Mouse (Mus musculus): ENCODE data around the gene Gapdh. TPM values are rescaled to one million over a fixed set of nuclear protein-coding genes. Genes with fewer than 3 reads are reported as not detected.

Gapdh gene
- polyA plus RNA-seq, 1 experiment from 2014 or later: 1,787 TPM

DNA sequence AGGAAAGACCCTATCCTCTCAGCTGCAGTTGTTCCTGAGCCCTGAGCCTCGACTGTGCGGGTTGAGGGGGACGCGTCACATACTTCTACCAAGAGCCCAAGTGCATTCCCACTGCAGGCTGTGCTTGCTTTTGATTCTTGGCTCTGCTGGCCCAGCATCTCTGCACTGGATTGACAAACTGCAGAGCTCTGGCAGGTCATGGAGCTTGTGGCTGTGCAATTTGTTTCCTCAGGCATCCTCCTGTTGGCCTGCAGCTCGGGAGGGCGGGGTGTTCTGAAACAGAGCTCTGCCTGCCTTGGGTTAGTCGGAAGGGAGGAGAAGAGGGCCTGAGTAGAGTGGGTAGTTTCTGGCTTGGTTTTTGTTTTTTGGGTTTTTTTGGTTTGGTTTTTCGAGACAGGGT lies 23.8 kb downstream of the Gapdh start:
- Histone ChIP-seq H3K27me3 (ENCODE audit: control insufficient read depth, insufficient read depth, low read length) (no peaks in the 10 kb centered on the region), H3K4me2 (ENCODE audit: low read depth, low read length) (no peak overlapping the region), H3K27ac (ENCODE audit: low read length) (no peak overlapping the region), H3K9me3 (replicated peaks; ENCODE audit: control insufficient read depth, low read length) (no peaks in the 10 kb centered on the region), H3K4me3 (replicated peaks; ENCODE audit: low read length) (no peak overlapping the region), H3K36me3 (ENCODE audit: control insufficient read depth, insufficient read depth, low read length) (peaks cover 35% of the 10 kb centered on the region), H3K9ac (ENCODE audit: low read length) (no peak overlapping the region), H3K4me1 (ENCODE audit: control insufficient read depth, insufficient read depth, low read length) (peaks cover 14% of the 10 kb centered on the region)
- ATAC-seq (ENCODE audit: insufficient read depth, low FRiP score): no peak
- 90% methylated on average over 8 of the region's 8 CpGs for WGBS

GRCm38 (mm10) chr6:125139747-125140146 lies 26.5 kb downstream of the Gapdh start:
- Histone ChIP-seq H3K36me3 (ENCODE audit: control insufficient read depth, insufficient read depth, low read length) (peaks cover 48% of the 10 kb centered on the region), H3K27ac (ENCODE audit: low read length) (no peak overlapping the region), H3K4me2 (ENCODE audit: low read depth, low read length) (no peak overlapping the region), H3K9me3 (replicated peaks; ENCODE audit: control insufficient read depth, low read length) (no peaks in the 10 kb centered on the region), H3K27me3 (ENCODE audit: control insufficient read depth, insufficient read depth, low read length) (no peaks in the 10 kb centered on the region), H3K9ac (ENCODE audit: low read length) (no peak overlapping the region), H3K4me1 (ENCODE audit: control insufficient read depth, insufficient read depth, low read length) (no peaks in the 10 kb centered on the region), H3K4me3 (replicated peaks; ENCODE audit: low read length) (no peak overlapping the region)
- WGBS: 91% methylated on average over 7 of the region's 7 CpGs
- ATAC-seq (ENCODE audit: insufficient read depth, low FRiP score): no peak

- Histone ChIP-seq H3K9ac (ENCODE audit: low read length) (no peak overlapping the region), H3K9me3 (replicated peaks; ENCODE audit: control insufficient read depth, low read length) (no peaks in the 10 kb centered on the region), H3K4me1 (ENCODE audit: control insufficient read depth, insufficient read depth, low read length) (no peaks in the 10 kb centered on the region), H3K36me3 (ENCODE audit: control insufficient read depth, insufficient read depth, low read length) (peaks cover 46% of the 10 kb centered on the region), H3K4me2 (ENCODE audit: low read depth, low read length) (no peak overlapping the region), H3K27me3 (ENCODE audit: control insufficient read depth, insufficient read depth, low read length) (no peaks in the 10 kb centered on the region), H3K4me3 (replicated peaks; ENCODE audit: low read length) (no peak overlapping the region), H3K27ac (ENCODE audit: low read length) (no peak overlapping the region)
- WGBS: 86% methylated on average over 19 of the region's 19 CpGs
- no peak for ATAC-seq (ENCODE audit: insufficient read depth, low FRiP score)
Measured at GRCm38 (mm10) chr6:125137002-125137671, 29.1 kb downstream of the Gapdh start.

GRCm38 (mm10) chr6:125132470-125132869 lies 33.8 kb downstream of the Gapdh start:
- no peak for ATAC-seq (ENCODE audit: insufficient read depth, low FRiP score)
- Histone ChIP-seq H3K4me2 (ENCODE audit: low read depth, low read length) (peak overlapping the region; percentile 92), H3K9ac (ENCODE audit: low read length) (peak overlapping the region; percentile 90), H3K27me3 (ENCODE audit: control insufficient read depth, insufficient read depth, low read length) (no peaks in the 10 kb centered on the region), H3K36me3 (ENCODE audit: control insufficient read depth, insufficient read depth, low read length) (peaks cover 18% of the 10 kb centered on the region), H3K4me1 (ENCODE audit: control insufficient read depth, insufficient read depth, low read length) (peaks cover 4% of the 10 kb centered on the region; the same call in 1 of the 2 replicates), H3K9me3 (replicated peaks; ENCODE audit: control insufficient read depth, low read length) (no peaks in the 10 kb centered on the region), H3K27ac (ENCODE audit: low read length) (peak overlapping the region; percentile 34), H3K4me3 (replicated peaks; ENCODE audit: low read length) (peak overlapping the region; percentile 88)
- WGBS: 7% methylated on average over 11 of the region's 11 CpGs

- H3K4me2 ChIP-seq (ENCODE audit: low read depth, low read length): peak within 1 kb of the TSS; percentile 92
- peak within 1 kb of the TSS; percentile 88 for H3K4me3 ChIP-seq (replicated peaks; ENCODE audit: low read length)
- H3K27me3 ChIP-seq (ENCODE audit: control insufficient read depth, insufficient read depth, low read length): no peaks in the 10 kb centered on the region
- under 1% methylated on average over 66 of the region's 66 CpGs for WGBS
- ATAC-seq (ENCODE audit: insufficient read depth, low FRiP score): peak; percentile 97
- peak within 1 kb of the TSS; percentile 90 for H3K9ac ChIP-seq (ENCODE audit: low read length)
- H3K36me3 ChIP-seq (ENCODE audit: control insufficient read depth, insufficient read depth, low read length): peaks cover 16% of the 10 kb centered on the region
- peaks cover 4% of the 10 kb centered on the region; the same call in 1 of the 2 replicates for H3K4me1 ChIP-seq (ENCODE audit: control insufficient read depth, insufficient read depth, low read length)
- no peaks in the 10 kb centered on the region for H3K9me3 ChIP-seq (replicated peaks; ENCODE audit: control insufficient read depth, low read length)
- peak within 1 kb of the TSS; percentile 90 for H3K27ac ChIP-seq (ENCODE audit: low read length)
Measured at GRCm38 (mm10) chr6:125131302-125132156, 34.7 kb downstream of the Gapdh start, which contains the start of gene Nop2. Nop2 (plus strand) TSS chr6:125131909.

DNA sequence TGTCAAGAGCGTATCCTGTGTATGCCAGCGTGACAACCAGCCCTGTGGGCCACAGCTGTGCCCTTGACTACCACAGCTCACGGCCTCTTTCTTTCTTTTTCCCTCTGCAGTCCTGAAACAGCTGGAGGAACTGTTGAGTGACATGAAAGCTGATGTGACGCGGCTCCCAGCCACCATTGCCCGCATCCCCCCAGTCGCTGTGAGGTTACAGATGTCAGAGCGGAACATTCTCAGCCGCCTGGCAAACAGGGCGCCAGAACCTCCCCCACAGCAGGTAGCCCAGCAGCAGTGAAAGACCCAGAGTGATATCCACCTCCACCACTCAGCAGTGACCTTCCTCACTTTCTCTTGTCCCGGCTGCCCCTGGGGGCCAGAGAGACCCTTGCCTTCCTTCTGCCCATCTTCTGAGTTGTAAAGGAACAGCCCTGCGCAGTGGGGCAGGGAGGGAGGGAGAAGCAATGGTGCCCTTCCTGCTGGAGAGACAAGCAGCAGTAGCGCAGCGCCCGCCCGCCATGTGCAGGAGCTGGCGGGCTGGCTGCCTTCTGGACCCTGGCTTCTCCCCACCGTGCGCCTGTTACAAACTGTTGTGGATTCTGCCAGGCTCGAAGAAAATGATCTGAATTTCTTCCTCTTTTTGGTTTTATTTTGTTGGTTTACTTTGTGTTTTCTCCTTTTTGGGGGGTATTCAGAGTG lies 36.4 kb downstream of the Gapdh start:
- peaks cover 11% of the 10 kb centered on the region for H3K36me3 ChIP-seq (ENCODE audit: control insufficient read depth, insufficient read depth, low read length)
- H3K4me3 ChIP-seq (replicated peaks; ENCODE audit: low read length): no peak overlapping the region
- no peak overlapping the region for H3K27ac ChIP-seq (ENCODE audit: low read length)
- no peaks in the 10 kb centered on the region for H3K9me3 ChIP-seq (replicated peaks; ENCODE audit: control insufficient read depth, low read length)
- H3K27me3 ChIP-seq (ENCODE audit: control insufficient read depth, insufficient read depth, low read length): no peaks in the 10 kb centered on the region
- no peak for ATAC-seq (ENCODE audit: insufficient read depth, low FRiP score)
- H3K4me1 ChIP-seq (ENCODE audit: control insufficient read depth, insufficient read depth, low read length): peaks cover 4% of the 10 kb centered on the region; the same call in 1 of the 2 replicates
- no peak overlapping the region for H3K9ac ChIP-seq (ENCODE audit: low read length)
- 89% methylated on average over 20 of the region's 20 CpGs for WGBS
- no peak overlapping the region for H3K4me2 ChIP-seq (ENCODE audit: low read depth, low read length)

DNA sequence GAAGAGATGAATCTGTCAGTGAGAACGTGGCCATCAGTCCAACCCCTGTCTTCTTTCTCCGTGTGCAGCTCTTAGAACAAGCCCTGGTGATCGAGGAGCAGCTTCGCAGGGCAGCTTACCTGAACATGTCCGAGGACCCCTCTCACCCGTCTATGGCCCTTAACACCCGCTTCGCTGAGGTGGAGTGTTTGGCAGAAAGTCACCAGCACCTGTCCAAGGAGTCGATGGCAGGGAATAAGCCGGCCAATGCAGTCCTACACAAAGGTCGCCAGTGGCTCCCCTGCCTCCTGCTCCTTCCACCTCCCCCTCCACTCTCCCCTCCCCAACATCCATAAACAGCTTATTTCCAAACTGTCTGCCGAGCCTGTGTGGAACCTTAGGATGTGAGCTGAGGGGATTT lies 37.5 kb downstream of the Gapdh start:
- H3K4me2 ChIP-seq (ENCODE audit: low read depth, low read length): no peak overlapping the region
- ATAC-seq (ENCODE audit: insufficient read depth, low FRiP score): no peak
- no peak overlapping the region for H3K27ac ChIP-seq (ENCODE audit: low read length)
- no peaks in the 10 kb centered on the region for H3K27me3 ChIP-seq (ENCODE audit: control insufficient read depth, insufficient read depth, low read length)
- H3K9me3 ChIP-seq (replicated peaks; ENCODE audit: control insufficient read depth, low read length): no peaks in the 10 kb centered on the region
- no peak overlapping the region for H3K4me3 ChIP-seq (replicated peaks; ENCODE audit: low read length)
- peaks cover 8% of the 10 kb centered on the region for H3K36me3 ChIP-seq (ENCODE audit: control insufficient read depth, insufficient read depth, low read length)
- no peak overlapping the region for H3K9ac ChIP-seq (ENCODE audit: low read length)
- WGBS: 82% methylated on average over 12 of the region's 12 CpGs
- peaks cover 4% of the 10 kb centered on the region; the same call in 1 of the 2 replicates for H3K4me1 ChIP-seq (ENCODE audit: control insufficient read depth, insufficient read depth, low read length)

DNA sequence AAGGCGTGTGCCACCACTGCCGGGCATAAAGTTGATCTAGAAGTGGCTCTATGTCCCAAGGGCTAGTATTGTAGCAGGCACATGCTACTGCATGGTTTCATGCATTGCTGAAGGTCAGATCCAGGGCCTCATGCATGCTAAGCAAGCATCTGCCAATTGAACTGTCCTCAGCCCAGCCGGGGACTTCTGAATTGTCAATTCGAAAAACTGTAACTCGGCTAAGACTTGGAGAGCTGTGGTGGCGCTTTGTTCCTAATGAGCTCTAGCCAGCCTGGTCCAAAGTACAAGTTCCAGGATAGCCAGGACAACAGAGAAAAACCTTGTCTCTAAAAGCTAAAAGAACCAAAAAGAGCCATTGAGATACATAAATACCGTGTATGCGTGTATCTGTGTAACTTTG lies 46.9 kb downstream of the Gapdh start:
- Histone ChIP-seq H3K9me3 (replicated peaks; ENCODE audit: control insufficient read depth, low read length) (no peaks in the 10 kb centered on the region), H3K4me2 (ENCODE audit: low read depth, low read length) (no peak overlapping the region), H3K4me1 (ENCODE audit: control insufficient read depth, insufficient read depth, low read length) (no peaks in the 10 kb centered on the region), H3K36me3 (ENCODE audit: control insufficient read depth, insufficient read depth, low read length) (peaks cover 51% of the 10 kb centered on the region), H3K27me3 (ENCODE audit: control insufficient read depth, insufficient read depth, low read length) (no peaks in the 10 kb centered on the region), H3K27ac (ENCODE audit: low read length) (no peak overlapping the region), H3K4me3 (replicated peaks; ENCODE audit: low read length) (no peak overlapping the region), H3K9ac (ENCODE audit: low read length) (no peak overlapping the region)
- whole genome bisulfite sequencing: 94% methylated on average over 8 of the region's 8 CpGs
- no peak for ATAC-seq (ENCODE audit: insufficient read depth, low FRiP score)

DNA sequence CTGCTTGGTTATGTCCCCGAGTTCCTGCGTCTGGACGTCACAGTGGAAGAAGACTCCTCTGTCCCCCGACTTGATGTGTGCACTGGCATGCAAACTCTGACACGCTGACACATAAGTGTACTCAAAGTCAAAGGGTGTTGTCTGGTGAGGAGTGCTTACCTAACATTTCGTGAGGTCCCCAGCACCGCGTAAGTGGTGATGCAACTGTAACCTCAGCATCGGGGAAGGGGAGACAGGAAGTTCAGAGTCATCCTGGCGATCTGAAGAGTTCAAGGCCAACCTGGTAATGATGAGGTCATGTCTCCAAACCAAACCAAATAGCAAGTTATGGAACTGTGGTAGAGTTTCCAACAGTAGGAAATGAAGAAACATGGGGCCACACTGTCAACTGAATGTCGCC lies 53.7 kb downstream of the Gapdh start:
- no peaks in the 10 kb centered on the region for H3K9me3 ChIP-seq (replicated peaks; ENCODE audit: control insufficient read depth, low read length)
- WGBS: 90% methylated on average over 11 of the region's 11 CpGs
- H3K36me3 ChIP-seq (ENCODE audit: control insufficient read depth, insufficient read depth, low read length): peaks cover 70% of the 10 kb centered on the region
- no peak overlapping the region for H3K4me3 ChIP-seq (replicated peaks; ENCODE audit: low read length)
- H3K9ac ChIP-seq (ENCODE audit: low read length): no peak overlapping the region
- ATAC-seq (ENCODE audit: insufficient read depth, low FRiP score): no peak
- no peaks in the 10 kb centered on the region for H3K27me3 ChIP-seq (ENCODE audit: control insufficient read depth, insufficient read depth, low read length)
- H3K4me2 ChIP-seq (ENCODE audit: low read depth, low read length): no peak overlapping the region
- no peaks in the 10 kb centered on the region for H3K4me1 ChIP-seq (ENCODE audit: control insufficient read depth, insufficient read depth, low read length)
- no peak overlapping the region for H3K27ac ChIP-seq (ENCODE audit: low read length)

Data from stomach, embryonic 16.5 days (tissue).